Mouse (Mus musculus) adrenal gland, postnatal 25 days (tissue): ENCODE measurements around the gene Fancf. TPM values are rescaled to one million over a fixed set of nuclear protein-coding genes. Genes with fewer than 3 reads are reported as not detected.

Source experiments
- DNase-seq: peaks from one replicate; pipeline ENCODE4 v3.0.0; 2021; ENCODE audit warnings: mixed read lengths
- long read RNA-seq: library from polyadenylated mRNA; stranded (forward); transcript quantifications from one replicate; pipeline ENCODE4 v2.0.0, GENCODE M21; 2021
- total RNA-seq: library from RNA; stranded (reverse); gene quantifications from 2 replicates; pipeline ENCODE4 v1.2.3, GENCODE M21; 2021

Gene Fancf
- 11.4 and 12.8 TPM in 2 replicates for total RNA-seq
- long read RNA-seq, transcript Fancf-201 (1 exons, 1,691 nt): major isoform, 22 of 22 reads
- long read RNA-seq, partial matches to known transcripts: 0 of 22 reads
- long read RNA-seq, other reads (novel, unspliced or antisense): 0 of 22 reads

DNA sequence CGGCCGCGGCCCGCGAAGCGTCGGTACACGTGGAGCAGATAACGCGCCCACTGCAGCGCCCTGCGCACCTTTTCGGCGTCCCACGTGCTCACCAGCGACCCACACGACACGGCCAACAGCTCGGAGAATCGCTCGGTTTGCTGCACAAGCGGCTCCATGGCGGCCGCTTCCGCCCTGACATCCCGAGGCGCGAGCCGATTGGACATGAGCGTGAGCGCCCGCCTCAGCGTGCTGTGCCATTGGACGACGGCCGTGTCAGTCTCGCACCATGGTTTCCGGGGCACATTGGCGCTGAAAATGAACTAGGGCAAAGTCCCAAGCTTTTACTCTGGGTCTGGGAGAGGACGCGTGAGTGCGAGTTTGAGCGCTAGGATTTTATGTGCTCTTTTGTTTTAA is at the start of gene Fancf:
Gene Fancf, minus strand, starts transcription at position 171 of the 396 bp plus-strand sequence.
- DNase-seq: peak; percentile 98

DNA sequence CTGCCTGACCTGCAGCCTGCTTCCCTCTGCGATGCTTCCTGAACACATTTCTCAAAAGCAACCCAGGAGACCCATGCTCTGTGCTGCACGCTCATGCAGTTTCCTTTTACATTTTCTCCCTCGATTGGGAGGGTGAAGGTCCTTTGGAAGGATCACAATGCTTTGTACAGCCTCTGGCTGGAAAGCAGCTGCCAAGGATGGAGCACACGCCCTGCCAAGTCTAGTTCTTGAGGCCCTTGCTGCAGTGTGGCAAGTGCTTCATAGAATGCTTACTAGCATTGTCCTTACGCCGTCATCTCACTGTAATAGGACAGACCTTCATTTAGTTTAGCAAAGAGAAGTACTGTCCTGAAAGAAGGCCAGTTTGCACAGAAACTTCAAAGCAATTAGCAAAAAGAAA is 37.0 kb upstream of the Fancf start:
- no peak for DNase-seq

DNA sequence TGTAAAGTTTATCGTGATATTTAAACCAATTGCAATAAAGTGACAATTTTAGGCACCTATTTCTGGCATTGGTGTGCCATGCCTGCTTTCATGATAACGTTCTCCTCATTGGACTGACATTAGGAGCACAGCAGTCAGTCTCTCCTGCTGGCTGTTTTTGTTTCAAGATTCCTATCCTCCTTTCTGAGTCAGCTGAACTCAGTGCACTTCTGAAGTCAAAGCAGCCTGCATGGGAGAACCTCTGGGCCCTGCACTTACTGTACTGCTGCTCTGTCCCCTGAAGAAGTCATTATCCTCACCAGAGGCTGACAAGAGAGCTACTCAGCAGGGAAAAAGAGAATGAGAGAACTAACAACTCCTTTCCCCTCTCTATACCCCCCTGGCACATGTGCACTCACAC is 32.9 kb upstream of the Fancf start:
- no peak for DNase-seq

DNA sequence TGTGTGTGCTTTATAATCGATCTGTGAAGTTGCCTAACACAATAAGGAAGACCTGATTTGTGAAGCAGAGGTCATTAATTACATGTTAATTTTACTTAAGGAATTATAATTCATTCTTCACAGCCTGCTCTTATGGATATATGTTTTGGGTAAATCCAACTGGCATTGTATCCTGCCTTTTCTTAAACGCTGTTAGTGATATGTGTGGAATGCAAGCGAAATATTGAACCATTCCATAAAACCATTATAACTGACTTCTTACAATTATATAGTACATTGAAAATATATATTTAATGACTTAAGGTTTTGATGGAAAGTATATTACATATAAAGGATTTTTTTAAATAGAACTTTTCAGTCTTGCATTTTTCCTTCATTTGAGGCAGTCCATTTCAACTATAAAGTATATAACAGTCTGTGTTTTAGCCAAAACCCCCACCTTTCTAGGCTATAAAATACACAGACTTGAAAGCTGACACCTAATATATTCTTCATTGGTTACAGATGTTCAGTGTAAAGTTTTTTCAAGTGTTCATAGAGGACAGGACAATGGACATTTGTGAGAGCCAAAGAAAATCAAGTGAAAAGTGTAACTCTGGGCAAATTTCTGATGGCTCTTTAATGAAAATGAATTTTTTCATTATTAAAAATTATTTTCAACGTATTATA is 32.2 kb upstream of the Fancf start:
- DNase-seq: no peak

DNA sequence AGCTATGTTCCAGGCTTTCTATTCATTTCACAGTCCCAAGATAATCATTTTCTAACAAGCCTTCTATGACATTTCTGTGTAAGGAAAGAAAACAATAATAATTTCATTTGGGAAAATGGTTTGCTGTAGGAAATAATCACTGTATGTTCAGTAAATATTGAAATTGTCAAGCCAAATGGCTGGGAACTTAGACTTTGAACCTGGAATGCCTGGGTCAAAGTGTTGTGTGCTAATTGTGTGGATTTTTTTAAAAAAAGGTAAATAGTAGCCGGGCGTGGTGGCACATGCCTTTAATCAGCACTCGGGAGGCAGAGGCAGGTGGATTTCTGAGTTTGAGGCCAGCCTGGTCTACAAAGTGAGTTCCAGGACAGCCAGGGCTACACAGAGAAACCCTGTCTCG is 30.9 kb upstream of the Fancf start:
- DNase-seq: no peak

- no peak for DNase-seq
Observed at GRCm38 (mm10) chr7:51892224-51892965, 30.3 kb upstream of the Fancf start.

- DNase-seq: no peak
Observed at GRCm38 (mm10) chr7:51889601-51890000, 27.5 kb upstream of the Fancf start.

DNA sequence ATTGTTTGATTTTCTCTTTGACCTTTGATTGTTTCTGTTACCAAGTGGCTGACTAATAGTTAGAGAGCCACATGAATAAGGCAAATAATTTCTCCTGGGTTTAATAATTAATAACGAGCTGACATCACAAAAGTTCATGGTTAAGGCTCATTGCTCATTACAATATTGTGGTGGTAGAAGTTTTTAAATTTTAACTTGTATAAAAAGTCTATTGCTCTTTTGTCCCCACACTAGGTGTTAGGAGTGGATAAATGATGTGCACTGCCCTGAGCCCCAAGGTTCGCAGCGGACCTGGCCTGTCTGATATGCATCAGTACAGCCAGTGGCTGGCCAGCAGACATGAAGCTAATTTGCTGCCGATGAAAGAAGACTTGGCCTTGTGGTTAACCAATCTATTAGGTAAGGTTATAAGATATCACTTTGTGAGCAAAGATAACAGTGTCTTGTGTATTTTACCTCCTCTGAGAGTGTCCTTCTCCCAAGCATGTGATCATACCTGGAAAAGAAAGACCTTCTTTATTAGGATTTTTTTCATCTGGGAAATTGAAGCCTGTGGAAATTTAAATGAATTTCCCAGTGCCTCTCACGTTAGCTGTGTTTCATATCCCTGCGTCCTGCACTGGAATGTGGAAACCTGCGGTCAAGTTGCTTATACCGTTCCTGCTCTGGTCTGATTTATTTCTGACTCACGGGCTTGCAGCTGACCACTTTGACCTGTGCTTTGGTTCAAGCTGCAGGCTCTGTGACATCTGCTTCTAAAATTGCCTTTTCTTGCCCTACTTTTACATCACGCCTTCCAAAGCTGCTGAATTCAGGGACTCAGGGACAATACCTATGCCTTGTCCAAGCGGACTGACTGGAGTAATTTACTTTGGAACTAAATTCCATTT is 25.9 kb upstream of the Fancf start:
- DNase-seq: no peak

- no peak for DNase-seq
Observed at GRCm38 (mm10) chr7:51885345-51885744, 23.3 kb upstream of the Fancf start.

DNA sequence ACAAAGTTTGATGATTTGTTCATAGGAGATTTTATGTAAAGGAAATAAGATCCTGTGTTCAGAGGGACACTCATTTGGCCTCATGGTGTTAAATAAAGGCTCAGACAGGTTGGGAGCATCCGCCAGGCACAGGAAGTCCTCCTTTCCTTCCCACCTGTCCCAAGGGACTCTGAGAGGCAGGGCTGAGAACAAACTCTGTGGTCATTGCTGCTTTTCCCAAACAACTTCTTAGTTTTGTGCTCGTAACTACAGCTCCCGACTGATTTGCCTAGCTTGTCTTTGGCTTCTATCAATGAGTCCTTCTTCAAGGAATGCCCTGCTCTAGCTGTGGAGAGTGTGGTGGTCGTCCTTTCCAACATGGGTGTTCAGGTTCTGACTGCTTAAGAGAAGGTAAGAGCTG is 18.1 kb upstream of the Fancf start:
- no peak for DNase-seq

DNA sequence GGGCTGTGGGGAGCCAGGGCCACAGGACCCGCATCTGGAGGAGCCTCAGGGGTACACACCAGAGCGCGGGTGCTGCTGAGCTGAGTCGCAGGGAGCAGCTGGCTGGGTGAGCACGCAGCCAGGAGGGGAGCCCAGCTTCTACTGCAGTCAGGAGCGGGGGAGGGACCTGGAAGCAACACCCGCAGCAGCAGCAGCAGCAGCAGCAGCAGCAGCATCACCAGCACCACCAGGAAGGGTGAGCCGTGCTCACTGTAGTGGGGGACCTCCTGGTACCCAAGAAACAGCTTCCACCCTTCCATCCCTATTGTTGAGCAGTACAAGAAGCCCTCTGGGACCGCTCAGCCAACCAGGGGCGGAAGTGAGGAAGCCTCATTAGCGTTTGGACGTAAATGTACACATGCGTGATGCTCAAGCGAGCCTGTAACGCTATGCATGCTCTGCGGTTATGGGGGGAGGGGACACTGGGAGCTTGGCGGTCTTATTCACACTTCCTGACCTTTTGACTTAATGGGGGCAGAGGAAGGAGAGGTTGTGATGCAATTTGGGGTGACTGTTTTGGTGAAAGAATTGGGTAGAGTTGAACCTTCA is 17.2 kb upstream of the Fancf start:
- peak; percentile 51 for DNase-seq

- DNase-seq: no peak
Observed at GRCm38 (mm10) chr7:51878730-51879129, 16.7 kb upstream of the Fancf start.

GRCm38 (mm10) chr7:51876316-51876715 is 14.2 kb upstream of the Fancf start:
- no peak for DNase-seq

DNA sequence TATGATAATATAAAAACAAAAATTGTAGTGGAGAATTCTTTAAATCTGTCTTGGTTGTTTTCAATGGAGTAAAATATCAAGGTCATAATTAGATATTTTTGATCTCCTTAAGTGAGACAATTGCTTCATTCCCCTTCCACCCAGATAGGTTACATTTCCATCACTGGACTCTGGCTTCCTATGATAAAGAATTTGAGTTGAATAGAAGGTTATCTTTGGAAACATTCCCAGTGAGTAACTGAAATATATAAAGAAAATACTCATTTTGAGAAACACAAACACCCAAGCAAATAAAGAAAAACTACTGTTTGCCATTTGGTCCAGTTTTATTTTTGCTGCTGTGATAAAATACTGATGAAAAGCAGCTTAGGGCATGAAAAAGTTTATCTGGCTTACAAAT is 10.5 kb upstream of the Fancf start:
- DNase-seq: no peak

- no peak for DNase-seq
Observed at GRCm38 (mm10) chr7:51872041-51872440, 10.0 kb upstream of the Fancf start.

- DNase-seq: no peak
Observed at GRCm38 (mm10) chr7:51867983-51868382, 5.9 kb upstream of the Fancf start.

DNA sequence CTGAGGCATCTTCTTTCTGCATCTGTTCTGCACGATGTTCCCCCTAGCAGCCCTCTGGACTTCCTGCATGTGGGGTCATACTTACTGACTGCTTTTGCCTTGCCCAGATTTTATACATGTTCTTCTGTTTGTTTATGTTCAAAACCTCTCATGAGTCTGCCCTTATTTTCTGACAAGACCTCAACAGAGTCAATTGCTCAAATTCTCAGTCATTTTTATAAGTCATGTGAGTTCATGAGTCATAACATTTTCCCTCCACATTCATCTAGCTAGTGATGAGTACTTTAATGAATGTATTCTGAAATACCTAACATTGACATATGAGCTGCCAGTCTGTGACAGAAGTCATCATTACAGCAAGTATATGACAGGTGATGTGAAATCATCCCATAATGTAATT is 3.3 kb upstream of the Fancf start:
- no peak for DNase-seq

DNA sequence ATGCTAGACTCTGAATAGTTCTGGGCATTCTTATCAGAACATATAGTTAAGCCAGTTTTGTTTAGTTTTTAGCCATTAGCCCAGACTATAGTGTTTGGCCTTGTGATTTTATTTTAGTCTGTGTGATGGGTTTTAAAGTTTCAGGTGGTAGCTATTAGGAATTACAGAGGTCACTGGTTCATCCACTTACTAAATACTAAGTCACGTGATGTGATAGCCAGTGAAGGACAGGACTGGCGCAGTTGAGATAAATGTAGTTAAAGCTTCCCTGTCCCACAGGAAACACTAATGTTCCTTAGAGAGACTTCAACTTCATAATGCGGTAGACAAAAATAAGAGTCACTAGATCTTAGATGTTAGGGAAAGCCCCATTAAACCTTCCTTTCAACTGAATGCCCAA is 775 bp upstream of the Fancf start:
- DNase-seq: no peak

- DNase-seq: peak; percentile 89
Observed at GRCm38 (mm10) chr7:51861250-51862096, 594 bp downstream of the Fancf start, which contains the start of gene Gas2. TSS of gene Gas2 (plus strand) at chr7:51862015.

DNA sequence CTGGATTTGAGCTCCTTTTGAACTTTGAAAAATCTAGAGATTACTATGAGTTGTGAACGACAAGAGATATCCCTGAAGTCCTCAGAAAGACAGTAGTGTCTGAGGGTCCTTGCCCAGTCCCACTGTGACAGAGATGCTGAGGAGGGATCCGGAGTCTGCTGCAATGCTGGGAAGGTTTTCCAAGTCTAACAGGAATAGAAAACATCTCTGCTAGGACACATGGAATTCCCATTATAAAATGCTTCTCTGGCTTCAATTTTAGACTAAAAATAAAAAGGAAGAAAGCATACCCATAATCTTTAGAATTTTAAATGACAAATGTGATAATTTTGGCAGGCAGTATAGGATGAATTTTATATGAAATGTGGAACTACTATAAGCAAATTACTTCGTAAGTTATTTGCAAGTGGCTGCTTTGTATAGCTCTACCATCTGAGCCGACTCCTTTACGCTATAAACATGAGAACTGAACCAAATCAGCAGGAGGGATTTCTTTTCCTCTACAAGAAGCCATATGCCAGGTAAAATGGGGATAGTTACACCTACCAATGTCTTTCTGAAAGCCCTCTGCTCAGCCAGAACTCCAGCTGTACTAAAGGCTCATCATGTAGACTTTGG is 10.1 kb downstream of the Fancf start:
- no peak for DNase-seq

DNA sequence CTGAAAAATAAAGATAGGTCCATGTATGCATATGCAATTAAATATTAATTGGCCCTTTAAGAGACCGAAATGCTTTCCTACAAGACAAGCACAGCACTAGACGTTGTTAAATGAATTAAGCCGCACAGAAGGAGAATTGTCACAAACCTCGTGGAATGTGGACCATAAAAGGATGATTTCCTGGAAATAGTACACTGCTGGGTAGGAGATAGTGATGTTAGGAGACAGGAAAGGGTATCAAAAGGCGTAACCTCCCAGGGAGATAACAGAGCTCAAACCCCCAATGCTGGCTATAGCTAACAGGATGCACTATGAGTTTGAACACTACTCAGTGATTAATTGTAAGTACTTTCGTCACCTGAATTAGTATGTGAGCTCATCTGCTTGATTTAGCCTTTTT is 11.2 kb downstream of the Fancf start:
- no peak for DNase-seq
